Mouse (Mus musculus): ENCODE data around the gene Klf6.

Klf6 gene

DNA sequence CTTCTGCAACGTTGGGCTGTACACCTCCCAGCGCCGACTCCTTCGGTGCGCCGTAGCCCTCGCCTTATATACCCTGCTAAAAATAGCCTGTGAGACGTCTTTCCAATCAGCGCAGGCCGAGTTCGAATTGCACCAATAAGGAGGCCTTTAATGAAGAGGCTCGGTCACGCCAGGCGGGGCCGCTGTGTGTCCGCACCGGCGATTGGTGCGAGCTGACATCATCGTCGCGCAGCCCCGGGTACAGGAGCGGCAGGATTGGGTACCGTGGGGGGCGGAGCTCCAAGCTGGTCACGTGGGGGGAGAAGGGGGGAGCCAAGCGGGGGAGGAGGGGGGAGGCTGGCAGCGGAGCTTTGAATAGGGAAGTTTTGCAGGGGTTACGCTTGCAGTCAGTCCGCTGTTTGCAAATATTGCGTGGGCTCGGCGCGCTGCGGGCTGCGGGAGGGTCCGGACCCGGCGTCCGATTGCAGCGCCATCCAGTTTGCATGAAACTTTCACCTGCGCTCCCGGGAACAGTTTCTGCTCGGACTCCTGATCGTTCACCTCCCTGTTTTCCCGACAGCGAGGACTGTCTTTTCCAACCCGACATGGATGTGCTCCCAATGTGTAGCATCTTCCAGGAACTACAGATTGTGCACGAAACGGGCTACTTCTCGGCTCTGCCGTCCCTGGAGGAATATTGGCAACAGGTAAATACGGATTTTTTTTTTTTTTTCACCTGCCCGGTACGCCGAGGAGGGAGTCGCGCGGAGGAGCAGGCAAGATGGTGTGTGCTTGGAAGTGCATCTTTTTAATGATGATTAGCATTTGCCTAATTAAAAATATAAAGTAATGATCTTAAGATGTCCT lies at the start of gene Klf6:
Klf6 (plus strand) TSS at position 326 of the 846 bp plus-strand sequence.
- DNase-seq (ENCODE audit: extremely low read depth, insufficient read length, low spot score): peak; percentile 98

DNA sequence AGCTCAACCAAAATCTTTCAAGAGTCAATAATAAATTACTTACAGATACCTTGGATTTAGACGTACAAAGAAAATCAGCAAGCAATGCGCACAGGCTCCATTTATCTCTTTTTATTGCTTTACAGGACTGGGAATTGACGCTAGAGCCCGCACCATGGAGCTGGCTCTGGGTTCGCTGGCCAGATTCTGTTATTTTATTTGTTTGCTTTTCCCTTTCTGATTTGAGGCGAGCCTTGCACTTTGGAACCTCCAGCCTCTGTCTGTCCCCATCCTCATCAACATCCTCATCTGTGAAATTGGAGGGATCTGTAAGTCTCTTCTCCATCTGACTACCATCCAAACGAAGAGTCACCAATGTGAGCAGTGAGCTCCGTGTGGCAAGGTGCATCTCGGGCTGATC lies 47.8 kb upstream of the Klf6 start:
- DNase-seq (ENCODE audit: extremely low read depth, insufficient read length, low spot score): no peak

DNA sequence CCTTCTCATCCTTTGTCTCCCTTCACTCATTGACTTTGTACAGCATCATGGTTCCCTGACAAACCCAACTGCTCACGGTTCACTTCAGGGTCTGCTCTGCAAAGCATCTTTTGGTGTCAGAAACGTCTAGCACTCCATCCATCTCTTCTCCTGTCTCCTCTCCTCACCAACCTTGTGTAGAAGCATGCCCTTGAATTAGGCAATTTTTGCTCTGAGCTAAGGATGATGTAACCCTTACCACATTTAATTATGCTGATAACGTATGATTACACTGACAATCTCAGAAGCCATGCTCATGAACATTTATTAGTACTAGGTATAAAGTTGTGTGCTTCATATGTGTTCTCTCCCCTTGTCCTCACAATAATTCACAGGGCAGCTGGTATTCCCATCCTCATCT lies 44.0 kb upstream of the Klf6 start:
- no peak for DNase-seq (ENCODE audit: extremely low read depth, insufficient read length, low spot score)

- no peak for DNase-seq (ENCODE audit: extremely low read depth, insufficient read length, low spot score)
Observed at GRCm38 (mm10) chr13:5819173-5819572, 42.1 kb upstream of the Klf6 start.

DNA sequence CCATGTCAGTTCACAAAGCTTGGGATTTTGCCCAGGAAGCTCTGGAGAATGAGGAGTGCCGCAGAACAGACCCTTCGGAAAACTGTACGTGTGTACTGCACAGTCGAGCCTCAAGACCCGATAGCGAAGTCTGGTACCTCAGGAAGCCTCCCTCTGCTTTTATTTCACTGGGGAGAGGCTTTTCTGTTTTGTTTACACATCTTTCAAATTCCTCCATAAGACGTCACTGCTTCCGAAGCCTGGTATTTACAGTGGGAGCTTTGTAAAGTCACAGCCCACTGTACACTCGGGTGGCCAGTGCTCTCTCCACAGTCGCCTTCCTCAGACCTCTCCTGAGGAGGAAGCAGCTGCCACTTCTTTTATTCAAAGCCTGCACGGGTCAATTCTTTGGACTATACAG lies 38.7 kb upstream of the Klf6 start:
- DNase-seq (ENCODE audit: extremely low read depth, insufficient read length, low spot score): no peak

GRCm38 (mm10) chr13:5823150-5823549 lies 38.1 kb upstream of the Klf6 start:
- DNase-seq (ENCODE audit: extremely low read depth, insufficient read length, low spot score): no peak

GRCm38 (mm10) chr13:5824189-5824815 lies 37.0 kb upstream of the Klf6 start:
- no peak for DNase-seq (ENCODE audit: extremely low read depth, insufficient read length, low spot score)

DNA sequence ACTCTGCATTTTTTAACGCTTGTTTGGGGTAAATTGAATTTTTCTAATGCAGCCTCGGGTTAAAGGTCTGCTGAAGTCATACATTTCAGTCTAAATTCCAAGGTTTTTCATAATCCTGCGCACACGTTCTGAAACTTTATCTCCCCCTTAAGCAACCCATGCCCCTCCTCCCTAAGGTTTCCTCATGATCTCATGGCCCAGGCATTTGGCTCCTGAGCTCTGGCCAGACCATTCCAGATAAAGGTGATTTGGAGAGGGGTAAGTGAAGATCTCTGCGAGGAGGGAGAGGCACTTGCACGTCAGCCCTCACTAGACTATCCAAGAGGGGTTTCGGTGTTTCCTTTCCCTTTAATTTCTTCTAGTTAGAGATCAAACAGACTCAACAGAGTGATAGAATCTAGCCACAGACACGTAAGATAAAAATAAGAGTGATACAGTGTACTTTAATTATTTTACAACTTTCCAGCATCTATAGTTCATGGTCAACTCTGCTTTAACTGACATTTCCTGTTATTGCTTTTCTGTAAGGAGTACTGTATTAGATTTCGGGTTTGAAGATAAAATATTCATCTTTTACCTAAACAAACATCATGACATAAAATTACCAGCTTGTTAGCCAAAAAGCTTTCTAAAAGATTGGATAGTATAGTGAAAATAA lies 35.0 kb upstream of the Klf6 start:
- DNase-seq (ENCODE audit: extremely low read depth, insufficient read length, low spot score): peak; percentile 48

DNA sequence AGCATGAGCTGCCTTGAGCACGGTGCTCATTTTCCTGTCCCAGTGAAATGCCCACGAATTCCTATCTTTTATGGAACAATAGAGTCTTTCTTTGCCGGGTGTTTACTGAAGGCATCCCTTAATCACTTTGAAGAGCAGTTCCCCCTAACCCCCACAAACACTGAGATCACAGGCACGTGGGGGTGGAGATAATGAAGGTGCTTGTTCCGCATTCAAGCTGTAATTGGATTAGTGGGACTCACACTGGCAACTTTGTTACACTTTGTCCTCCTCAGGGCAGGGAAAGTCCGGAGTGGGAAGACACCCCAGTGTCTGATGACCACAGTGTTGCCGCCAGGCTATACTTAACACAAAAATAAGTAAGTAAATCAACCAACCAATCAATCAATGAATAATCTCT lies 29.3 kb upstream of the Klf6 start:
- no peak for DNase-seq (ENCODE audit: extremely low read depth, insufficient read length, low spot score)

- peak; percentile 76 for DNase-seq (ENCODE audit: extremely low read depth, insufficient read length, low spot score)
Observed at GRCm38 (mm10) chr13:5837174-5837777, 24.0 kb upstream of the Klf6 start.

- no peak for DNase-seq (ENCODE audit: extremely low read depth, insufficient read length, low spot score)
Observed at GRCm38 (mm10) chr13:5841418-5841817, 19.9 kb upstream of the Klf6 start.

GRCm38 (mm10) chr13:5842911-5843310 lies 18.4 kb upstream of the Klf6 start:
- no peak for DNase-seq (ENCODE audit: extremely low read depth, insufficient read length, low spot score)

DNA sequence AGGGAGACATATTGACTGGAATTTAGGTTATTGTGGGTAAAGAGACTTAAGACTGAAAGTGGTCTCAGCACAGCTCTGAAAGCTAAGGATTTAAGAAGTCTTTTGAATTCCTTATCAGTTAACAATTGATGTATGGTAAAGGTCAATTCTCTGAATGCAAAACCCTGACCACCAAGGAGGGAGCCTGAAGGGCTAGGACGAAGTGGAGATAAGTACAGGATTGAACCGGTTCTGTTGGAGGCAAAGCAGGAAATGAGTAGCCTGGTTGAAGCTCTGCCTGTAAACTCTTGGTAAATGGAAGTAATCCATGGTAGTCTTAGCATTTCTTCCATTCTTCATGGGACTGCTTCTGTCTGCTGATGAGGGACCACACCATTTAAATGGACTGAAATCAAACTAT lies 17.5 kb upstream of the Klf6 start:
- no peak for DNase-seq (ENCODE audit: extremely low read depth, insufficient read length, low spot score)

GRCm38 (mm10) chr13:5844338-5844737 lies 16.9 kb upstream of the Klf6 start:
- no peak for DNase-seq (ENCODE audit: extremely low read depth, insufficient read length, low spot score)

DNA sequence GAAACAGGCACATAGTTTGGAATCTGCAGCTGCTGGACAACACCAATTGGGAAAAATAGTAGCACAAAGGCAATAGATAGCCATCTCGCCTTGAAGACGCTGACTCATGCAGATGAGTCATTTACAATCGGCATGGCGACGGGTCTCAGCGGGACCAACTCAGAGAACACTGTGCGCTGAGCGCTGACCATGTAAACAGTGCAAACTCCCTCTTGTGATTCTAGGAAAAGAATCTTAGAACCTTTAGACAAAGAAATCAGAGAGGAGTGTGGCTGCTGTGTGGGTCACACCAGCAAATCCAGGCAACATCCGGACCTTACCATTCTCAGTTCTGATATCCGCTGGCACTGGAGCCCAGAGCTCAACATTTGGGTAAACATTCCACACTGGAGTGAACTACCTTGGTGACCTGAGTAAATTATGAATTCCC lies 16.1 kb upstream of the Klf6 start:
- DNase-seq (ENCODE audit: extremely low read depth, insufficient read length, low spot score): peak; percentile 75

DNA sequence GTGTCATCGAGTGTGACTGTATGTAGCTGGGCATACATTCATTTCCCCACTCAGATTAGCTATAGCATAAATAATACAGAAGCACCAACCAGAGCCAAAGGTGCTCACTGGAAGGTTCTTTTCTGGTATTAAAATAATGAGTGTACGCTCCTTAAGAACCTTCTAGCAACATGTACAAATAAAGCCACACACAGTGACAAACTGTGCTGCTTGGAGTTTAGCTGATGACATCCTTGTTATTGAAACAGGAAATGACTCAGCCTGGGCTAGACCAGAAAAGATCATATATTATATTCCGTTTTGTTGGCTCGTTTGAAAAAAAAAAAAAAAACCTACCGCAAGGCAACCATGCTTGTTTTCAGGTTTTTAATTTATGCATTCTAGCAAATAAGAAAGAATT lies 15.7 kb upstream of the Klf6 start:
- DNase-seq (ENCODE audit: extremely low read depth, insufficient read length, low spot score): peak; percentile 60

- no peak for DNase-seq (ENCODE audit: extremely low read depth, insufficient read length, low spot score)
Observed at GRCm38 (mm10) chr13:5846860-5847259, 14.4 kb upstream of the Klf6 start.

DNA sequence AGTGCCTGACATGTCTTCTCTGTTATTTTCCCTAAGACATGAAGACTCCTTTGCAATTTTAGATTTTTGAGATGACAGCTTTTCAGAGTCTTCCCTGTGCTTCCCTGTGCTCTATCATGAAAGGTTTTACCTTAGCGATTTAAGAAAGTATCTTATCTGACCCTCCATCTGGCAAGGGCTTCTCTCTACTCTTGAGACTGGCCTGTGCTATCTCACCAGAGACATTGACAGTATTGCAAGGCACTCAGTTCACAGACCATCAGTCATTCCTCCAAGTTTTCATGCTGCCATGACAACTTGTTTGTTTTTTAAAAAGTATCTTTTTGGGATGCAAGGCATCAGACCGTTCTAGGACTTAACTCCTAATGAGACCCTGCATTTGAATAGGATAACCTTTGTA lies 13.5 kb upstream of the Klf6 start:
- no peak for DNase-seq (ENCODE audit: extremely low read depth, insufficient read length, low spot score)

DNA sequence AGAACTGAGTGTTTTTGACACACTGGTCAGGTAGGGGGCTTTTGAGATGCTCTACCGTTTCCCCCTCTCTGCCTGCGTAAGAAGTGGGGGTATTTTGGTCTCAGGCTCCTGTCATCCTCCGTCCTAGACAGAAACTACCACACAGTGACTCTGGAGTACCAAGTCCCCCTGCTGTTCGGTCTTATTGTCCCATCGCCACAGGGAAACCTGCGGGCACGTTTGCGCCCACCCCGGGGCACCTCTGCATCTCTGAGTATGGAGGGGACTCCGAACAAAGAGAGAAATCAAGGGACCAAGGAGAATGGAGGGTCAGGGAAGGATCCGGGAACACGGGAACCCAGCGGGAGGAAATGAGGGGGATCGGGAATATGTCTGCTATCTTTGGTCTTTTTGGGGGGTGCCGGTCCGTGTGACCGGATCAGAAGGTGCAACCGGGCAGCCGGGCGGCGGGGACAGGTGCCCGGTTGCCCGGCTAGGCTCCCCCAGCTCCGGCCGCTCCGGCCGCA lies 578 bp upstream of the Klf6 start:
- no peak for DNase-seq (ENCODE audit: extremely low read depth, insufficient read length, low spot score)

DNA sequence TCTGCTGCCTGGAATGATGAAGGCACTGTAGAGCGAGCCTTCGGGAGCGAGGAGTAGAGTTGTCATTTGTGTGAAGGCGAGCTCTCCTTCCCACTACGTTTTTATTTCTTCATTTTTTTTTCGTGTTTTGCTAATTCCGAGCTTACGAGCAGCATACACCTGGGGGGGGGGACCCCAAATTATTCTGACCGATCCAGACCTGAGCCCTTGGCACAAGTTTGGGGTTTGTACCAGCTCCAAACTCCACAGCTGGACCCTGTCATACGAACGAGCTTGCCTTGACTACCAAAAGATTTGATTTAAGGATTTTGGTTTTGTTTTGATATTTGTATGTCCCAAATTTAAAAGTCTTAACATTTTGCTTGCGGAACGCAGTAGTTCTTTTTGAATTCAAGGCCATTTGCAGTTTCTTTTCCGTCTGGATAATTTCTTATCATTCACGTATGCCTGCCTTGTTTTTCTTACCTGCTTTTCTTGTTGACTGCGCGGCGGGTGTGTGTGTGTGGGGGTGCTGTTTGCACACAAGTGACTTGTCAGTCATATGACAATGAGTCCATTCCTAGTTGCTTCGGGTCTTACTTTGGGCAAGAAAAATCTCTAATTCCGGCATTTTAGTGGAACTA lies 832 bp downstream of the Klf6 start:
- peak; percentile 57 for DNase-seq (ENCODE audit: extremely low read depth, insufficient read length, low spot score)
